Mouse (Mus musculus) E14TG2a.4 (cell line): ENCODE data around the gene Cnot4.

ENCODE experiments used
- CTCF ChIP-seq: conservative IDR thresholded peaks from 2 replicates; pipeline ENCODE4 v1.5.1; 2014; ENCODE audit warnings: low read length
- NANOG ChIP-seq: IDR thresholded peaks from 2 replicates; pipeline ENCODE4 v1.6.1; 2014; ENCODE audit warnings: borderline replicate concordance, low read length, mixed read lengths
- POU5F1 ChIP-seq: IDR thresholded peaks from 2 replicates; pipeline ENCODE4 v1.6.1; 2014; ENCODE audit warnings: low read length, borderline replicate concordance

DNA sequence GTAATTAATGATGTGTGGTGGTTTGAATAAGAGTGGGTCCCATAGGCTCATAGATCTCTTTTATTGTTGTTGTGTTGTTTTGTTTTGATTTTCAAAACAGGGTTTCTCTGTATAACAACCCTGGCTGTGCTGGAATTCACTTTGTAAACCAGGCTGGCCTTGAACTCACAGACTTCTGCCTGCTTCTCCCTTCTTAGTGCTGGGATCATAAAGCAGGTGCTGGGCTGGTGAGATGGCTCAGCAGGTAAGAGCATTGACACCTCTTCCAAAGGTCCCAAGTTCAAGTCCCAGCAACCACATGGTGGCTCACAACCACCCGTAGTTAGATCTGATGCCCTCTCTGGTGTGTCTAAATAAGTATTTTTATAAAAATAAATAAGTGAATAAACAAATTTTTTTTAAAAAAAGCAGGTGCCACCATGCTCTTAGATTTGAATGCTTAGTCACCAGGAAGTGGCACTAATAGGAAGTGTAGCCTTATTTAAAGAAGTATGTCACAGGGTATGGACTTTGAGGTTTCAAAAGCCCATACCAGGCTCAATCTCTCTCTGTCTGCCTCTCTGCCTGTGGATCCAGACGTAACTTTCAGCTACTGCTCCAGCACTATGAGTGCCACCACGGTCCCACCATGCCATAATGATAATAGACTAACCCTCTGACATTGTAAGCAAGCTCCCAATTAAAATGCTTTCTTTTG lies 14.3 kb upstream of the Cnot4 start:
- TF ChIP-seq CTCF (no peak), POU5F1 (no peak), NANOG (no peak)
